Mouse (Mus musculus): ENCODE results near the gene Lck.

GRCm38 (mm10) chr4:129505511-129505910 is 67.9 kb downstream of the Lck start:
- no peak for TF ChIP-seq CTCF (IDR thresholded peaks at IDR 0.05; ENCODE audit: low read depth, low read length)
- no peak for TF ChIP-seq POLR2A (IDR thresholded peaks at IDR 0.05; ENCODE audit: extremely low read depth, insufficient read depth, low read length)
